Mouse (Mus musculus) forebrain, embryonic 10.5 days (tissue): Measurements from ENCODE around the gene Rbm11. TPM values are rescaled to one million over a fixed set of nuclear protein-coding genes. Genes with fewer than 3 reads are reported as not detected.

Source experiments
- polyA plus RNA-seq: library from polyadenylated mRNA; unstranded; fragments of >200 nt; fragmentation: Nextera tagmentation; extraction: Ambion mirVana; gene quantifications from 2 replicates; pipeline ENCODE4 v1.2.1, GENCODE M21; 2016

Rbm11 gene
- polyA plus RNA-seq, 1 experiment from 2014 or later: 0.36 TPM

Other genes starting within 250 kb of the Rbm11 start
- gene Lipi, start 6.8 kb upstream of the Rbm11 start, polyA plus RNA-seq: not detected in 2 replicates
- gene Hspa13, start 174.3 kb downstream of the Rbm11 start, polyA plus RNA-seq: 25.9 and 29.5 TPM in 2 replicates